Mouse (Mus musculus) thymus, adult 2 months (tissue): ENCODE measurements around the gene Dok5.

Experiments used
- CTCF ChIP-seq: fragments of 200-500 bp; IDR thresholded peaks from 2 replicates; pipeline ENCODE4 v1.5.1; 2012; ENCODE audit warnings: mild to moderate bottlenecking, control low read depth, low read length, moderate library complexity, borderline replicate concordance; ENCODE audit not compliant: control insufficient read depth, poor library complexity, insufficient read depth; ENCODE audit errors: extremely low read depth
- POLR2A ChIP-seq: fragments of 200-500 bp; IDR thresholded peaks from 2 replicates; pipeline ENCODE4 v1.6.1; 2012; ENCODE audit warnings: mild to moderate bottlenecking, low read length, control low read depth, moderate library complexity; ENCODE audit not compliant: control insufficient read depth, poor library complexity, insufficient read depth; ENCODE audit errors: extremely low read depth

DNA sequence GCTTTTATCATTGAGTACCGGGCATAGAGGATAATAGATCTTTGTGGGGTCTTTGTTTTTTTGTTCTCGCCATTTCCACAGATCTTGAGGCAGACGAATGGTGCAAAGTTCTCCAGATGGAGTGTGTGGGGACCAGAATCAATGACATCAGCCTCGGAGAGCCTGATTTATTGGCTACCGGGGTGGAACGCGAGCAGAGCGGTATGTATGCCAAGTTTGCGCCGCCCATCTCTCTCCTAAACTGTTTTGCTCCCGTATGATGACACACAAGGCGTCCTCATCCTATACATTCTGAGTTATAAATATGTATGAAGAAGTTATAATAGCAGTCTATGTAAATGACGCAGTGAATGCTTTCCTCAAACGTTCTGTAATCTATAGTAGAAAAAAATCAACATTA lies 98.4 kb downstream of the Dok5 start:
- no peak for TF ChIP-seq POLR2A
- TF ChIP-seq CTCF: no peak
